Mouse (Mus musculus) embryonic fibroblast, embryonic 13.5 days (primary cell): ENCODE measurements around the gene Teddm1b. TPM values are rescaled to one million over a fixed set of nuclear protein-coding genes. Genes with fewer than 3 reads are reported as not detected.

Source experiments
- H3K27ac ChIP-seq: 2 replicates; pipeline ENCODE4 v1.5.1; 2012; ENCODE audit warnings: low read length, control low read depth, inconsistent platforms; ENCODE audit not compliant: insufficient read depth
- H3K4me1 ChIP-seq: 2 replicates; pipeline ENCODE4 v1.6.1; 2011; ENCODE audit warnings: low read length; ENCODE audit not compliant: control insufficient read depth, insufficient read depth
- H3K4me3 ChIP-seq: 2 replicates; pipeline ENCODE4 v1.5.1; 2011; ENCODE audit warnings: mild to moderate bottlenecking, control low read depth, low read length; ENCODE audit not compliant: insufficient read depth
- CTCF ChIP-seq: IDR thresholded peaks from 2 replicates; pipeline ENCODE4 v1.5.1; 2011; ENCODE audit warnings: mild to moderate bottlenecking, control low read depth, low read length, moderate library complexity, borderline replicate concordance; ENCODE audit not compliant: insufficient read depth
- POLR2A ChIP-seq: IDR thresholded peaks from 2 replicates; pipeline ENCODE4 v1.6.1; 2011; ENCODE audit warnings: low read depth, mild to moderate bottlenecking, control low read depth, low read length, moderate library complexity
- polyA plus RNA-seq: library from polyadenylated mRNA; stranded (reverse); fragments of >200 nt; gene quantifications from 2 replicates; pipeline ENCODE4 v1.2.4, GENCODE M21; 2011; ENCODE audit warnings: low read depth; ENCODE audit not compliant: missing spikeins, insufficient read length

Gene Teddm1b
- polyA plus RNA-seq, 1 experiment: not detected

DNA sequence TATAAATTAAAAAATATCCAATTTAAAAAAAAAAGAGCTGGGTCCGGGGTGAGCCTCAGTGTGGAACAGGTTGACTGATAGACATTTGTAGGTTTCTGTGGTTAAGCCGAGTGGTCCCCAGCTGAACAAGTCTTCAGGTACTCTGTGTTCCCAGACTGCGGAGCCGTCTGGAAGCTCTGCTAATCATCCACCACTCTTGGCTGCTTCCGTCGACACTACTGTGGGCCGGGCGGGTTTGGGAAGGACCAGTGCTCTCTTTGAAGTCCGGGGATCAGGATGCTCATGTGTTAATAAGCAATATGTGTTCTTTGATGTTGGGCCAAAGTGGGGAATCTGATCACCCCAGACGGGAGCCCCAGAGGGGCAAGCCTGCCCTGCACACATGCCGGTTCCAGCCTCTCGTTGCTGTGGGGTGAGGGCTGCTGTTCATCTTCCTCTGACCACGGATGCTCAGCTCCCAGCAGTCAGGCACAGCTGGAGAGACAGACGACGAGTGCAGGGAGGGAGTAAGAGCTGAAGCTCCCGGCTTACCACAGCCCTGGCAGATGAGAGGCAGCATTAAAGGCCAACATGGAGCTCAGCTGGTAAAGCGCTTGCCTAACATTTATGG is 12.0 kb downstream of the Teddm1b start:
- H3K27ac ChIP-seq: no peak overlapping the region
- no peaks in the 10 kb centered on the region for H3K4me1 ChIP-seq
- TF ChIP-seq CTCF: no peak
- no peak for TF ChIP-seq POLR2A
- no peak overlapping the region for H3K4me3 ChIP-seq

DNA sequence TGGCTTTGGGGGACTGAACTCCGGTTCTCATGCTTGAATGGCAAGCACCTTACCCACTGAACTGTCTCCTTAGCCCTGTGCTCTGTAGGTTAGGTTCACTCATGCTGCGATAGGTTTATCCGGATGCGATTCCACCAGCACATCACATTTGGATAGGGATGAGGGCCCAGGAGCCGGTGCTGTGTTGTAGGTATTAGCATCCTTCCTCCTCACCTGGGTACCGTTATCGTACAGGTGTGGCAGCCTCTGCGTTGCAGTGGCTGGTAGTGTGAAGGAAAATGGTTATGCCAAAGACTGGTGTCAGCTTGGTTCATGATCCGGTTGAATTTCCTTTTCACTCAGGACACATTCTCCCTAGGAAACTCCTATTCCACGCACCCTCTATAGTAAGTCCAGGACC is 16.0 kb downstream of the Teddm1b start:
- Histone ChIP-seq H3K27ac (no peak overlapping the region), H3K4me3 (no peak overlapping the region), H3K4me1 (no peaks in the 10 kb centered on the region; the same call in 1 of the 2 replicates)
- TF ChIP-seq CTCF (no peak), POLR2A (no peak)

DNA sequence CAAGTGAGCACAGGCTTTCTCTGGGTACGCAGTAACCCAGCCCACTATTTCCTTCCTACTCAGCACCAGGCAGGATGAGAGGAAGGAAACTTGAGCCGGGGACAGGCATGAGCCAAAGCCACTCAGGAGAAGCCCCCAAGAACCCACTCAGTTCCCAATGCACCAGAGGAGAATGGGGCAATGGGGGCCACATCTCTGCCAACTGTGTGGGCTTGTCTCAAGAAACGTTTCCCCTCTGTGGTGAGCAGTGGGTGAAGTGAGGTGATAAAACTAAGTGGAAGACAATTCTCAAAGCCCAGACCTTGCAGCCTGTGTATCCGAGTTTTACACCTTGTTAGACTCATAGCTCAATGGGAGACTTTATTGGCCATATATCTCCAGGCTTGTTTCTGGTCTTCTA is 17.3 kb downstream of the Teddm1b start, which contains the start of gene Teddm1a:
Gene Teddm1a (plus strand): TSS at position 301 of the 400 bp plus-strand sequence.
- TF ChIP-seq POLR2A (no peak), CTCF (no peak)
- no peaks in the 10 kb centered on the region; the same call in 1 of the 2 replicates for H3K4me1 ChIP-seq
- no peak within 1 kb of the TSS for H3K4me3 ChIP-seq
- no peak within 1 kb of the TSS for H3K27ac ChIP-seq

DNA sequence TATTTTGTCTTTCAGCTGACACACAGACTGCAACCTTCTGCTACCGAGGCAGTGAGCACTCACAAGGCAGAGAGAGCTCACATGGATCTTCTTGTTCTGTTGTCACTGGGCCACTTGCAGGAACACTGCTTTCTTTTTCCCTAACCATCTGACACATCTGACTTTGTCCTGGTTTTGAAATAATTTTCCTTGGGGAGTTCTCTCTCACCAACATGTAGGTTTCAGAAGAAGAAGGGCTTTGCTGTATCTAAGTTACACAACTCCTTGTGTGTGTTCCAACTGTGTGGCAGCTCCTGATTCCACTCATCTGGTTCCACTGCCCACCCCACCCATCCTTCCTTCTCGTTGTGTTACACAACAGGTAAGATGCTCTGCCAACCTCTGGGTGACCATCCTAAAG is 19.6 kb downstream of the Teddm1b start:
- Histone ChIP-seq H3K4me1 (no peaks in the 10 kb centered on the region; the same call in 1 of the 2 replicates), H3K4me3 (no peak overlapping the region), H3K27ac (no peak overlapping the region)
- TF ChIP-seq CTCF: no peak
- no peak for TF ChIP-seq POLR2A

DNA sequence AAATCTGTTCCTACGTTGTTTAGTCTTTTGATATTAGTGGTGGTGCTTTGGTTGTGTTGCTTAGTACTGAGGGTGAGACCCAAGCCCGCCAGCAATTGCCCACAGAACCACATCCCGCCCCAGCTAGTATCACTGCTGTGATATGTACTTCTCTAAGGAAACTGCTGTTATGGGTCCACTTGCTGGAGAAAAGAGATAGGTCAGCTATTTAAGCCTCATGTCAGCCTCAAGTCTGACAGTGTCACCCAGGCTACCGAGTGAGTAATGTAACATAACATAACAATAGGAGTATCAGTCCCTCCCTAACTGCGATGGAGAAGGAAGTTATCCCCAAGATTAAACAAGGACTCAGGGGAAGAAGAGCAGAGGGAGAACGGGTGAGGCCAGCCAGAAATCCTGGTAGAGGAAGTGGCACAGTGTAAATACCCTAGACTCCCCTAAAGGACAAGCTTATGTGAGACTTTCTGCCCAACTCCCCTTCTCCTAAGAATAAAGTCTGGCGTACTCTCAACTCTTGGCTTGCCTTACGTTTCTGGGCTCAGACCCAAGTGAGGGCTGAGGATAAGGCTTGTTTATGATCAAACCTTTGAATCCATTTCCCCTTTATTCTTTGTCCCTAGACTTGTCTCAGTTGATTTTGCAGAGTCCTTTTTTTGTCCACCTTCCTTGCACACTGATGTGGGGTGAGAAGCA is 20.2 kb downstream of the Teddm1b start:
- H3K4me3 ChIP-seq: no peak overlapping the region

DNA sequence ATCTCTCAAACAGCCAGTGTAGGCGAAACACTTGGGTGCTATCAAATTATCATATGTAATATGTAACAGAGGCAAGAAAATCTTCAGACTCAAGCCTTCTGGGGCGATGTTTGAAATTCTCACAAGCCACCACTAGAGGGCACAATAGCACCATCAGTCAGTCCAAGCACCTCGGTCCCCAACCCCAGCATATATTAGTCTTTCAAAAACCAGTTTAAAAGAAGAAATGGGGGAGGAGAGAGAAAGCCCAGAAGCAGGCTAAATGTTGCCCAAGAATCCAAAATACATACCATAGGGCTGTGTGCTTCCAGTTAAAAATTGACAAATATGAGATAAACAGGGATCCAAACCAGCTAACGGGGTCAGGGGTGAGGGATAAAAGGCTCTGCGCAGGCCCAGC is 20.8 kb downstream of the Teddm1b start:
- H3K4me1 ChIP-seq: peaks cover 2% of the 10 kb centered on the region
- no peak overlapping the region for H3K4me3 ChIP-seq
- TF ChIP-seq POLR2A (no peak), CTCF (peak; percentile 49; the same call in 1 of the 2 replicates)
- H3K27ac ChIP-seq: no peak overlapping the region

More for the DNA sequence above, 20.2 kb downstream of the Teddm1b start:
- peaks cover 2% of the 10 kb centered on the region for H3K4me1 ChIP-seq
- TF ChIP-seq CTCF: no peak
- no peak for TF ChIP-seq POLR2A
- H3K27ac ChIP-seq: no peak overlapping the region

DNA sequence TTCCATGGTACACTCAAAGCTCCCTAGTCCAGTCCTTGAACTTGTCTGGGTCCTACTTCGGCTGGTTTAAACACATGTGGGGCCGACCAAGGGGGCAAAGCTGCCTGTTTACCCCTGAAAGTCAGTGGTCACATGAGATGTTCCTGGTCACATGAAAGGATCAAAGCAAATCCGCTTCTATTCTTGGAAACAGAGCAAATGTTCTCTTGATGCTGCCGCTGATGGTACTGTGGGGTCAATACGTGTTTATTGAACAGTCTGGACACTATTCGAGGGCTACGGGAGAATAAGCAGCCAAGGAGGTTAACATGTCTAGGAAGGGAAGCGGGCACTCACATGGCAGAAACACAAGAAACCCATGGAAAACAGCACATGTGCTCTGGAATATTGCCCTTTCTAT is 23.1 kb downstream of the Teddm1b start:
- TF ChIP-seq POLR2A: no peak
- no peak for TF ChIP-seq CTCF
- Histone ChIP-seq H3K27ac (no peak overlapping the region), H3K4me1 (peaks cover 2% of the 10 kb centered on the region), H3K4me3 (no peak overlapping the region)

DNA sequence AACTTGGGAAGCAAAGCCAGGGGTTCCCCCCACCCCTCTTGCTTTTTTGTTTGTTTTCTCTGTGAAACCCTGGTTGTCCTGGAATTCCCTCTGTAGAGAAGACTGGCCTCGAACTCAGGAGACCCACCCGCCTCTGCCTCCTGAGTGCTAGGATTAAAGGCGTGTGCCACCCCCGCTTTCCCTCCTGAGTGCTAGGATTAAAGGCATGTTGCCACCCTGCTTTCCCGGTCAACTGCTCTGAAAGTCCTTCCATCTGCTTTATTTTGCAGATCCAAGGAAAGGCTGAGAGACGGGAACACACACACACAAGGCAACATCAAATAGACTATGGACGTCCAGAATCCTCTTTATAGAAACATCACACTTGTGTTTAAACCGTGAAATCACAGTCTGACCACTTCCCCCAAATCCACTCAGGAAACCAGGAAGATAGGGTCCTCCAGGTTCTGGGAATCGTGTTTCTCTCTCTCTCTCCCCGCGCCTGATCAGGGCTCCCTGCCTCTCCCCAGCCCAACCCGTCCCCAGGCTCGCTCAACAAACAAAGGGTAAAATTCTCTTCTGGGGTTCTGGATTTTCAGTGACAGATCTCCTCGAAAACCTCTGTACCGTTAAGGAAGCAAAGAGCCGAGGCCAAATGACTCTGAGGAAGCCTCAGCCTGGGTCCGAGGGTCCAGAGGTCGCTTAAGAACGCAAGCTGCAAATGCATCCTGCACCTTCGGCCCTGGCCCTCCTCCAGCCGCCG is 25.0 kb downstream of the Teddm1b start:
- peak overlapping the region; percentile 64 for H3K4me3 ChIP-seq
- peaks cover 2% of the 10 kb centered on the region for H3K4me1 ChIP-seq
- TF ChIP-seq CTCF: no peak
- no peak; the same call in 1 of the 2 replicates for TF ChIP-seq POLR2A
- no peak overlapping the region for H3K27ac ChIP-seq

DNA sequence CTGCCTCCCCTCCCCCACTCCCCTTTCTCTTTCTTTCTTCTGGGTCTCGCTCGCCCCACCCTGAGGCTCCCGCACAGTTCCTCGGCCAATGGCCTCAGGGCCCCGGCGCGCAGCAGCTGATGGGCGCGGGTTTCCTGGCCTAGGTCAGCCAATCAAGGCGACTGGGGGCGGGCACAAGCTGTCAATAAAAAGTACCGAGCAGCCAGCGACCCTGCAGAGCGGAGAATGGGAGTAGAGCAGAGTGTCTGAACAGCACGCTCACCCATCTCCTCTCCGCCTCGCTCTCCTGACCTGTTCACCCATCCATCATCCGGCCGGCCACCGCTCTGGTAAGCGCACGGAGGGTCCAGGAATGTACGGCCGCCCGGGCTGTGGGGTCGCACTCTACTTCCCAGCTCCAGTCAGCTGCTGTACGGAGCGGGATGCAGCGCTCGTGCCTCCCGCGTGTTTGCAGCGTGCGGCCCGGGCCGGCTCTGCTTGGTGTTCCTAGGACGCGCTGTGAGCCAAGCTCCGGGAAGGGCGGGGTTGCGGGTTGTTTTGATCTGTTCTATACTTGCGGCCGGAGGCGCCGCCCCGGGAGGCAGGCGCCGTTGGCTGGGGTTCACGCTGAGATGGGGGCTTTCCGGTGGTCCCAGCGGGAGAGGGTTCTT is 25.7 kb downstream of the Teddm1b start, which contains the start of the genes Glul and Teddm2:
Gene Glul (plus strand): TSS at position 214 of the 650 bp plus-strand sequence.
Gene Teddm2 (minus strand): TSS at position 498 of the 650 bp plus-strand sequence.
- TF ChIP-seq POLR2A (peak; percentile 100), CTCF (no peak)
- Histone ChIP-seq H3K27ac (peak within 1 kb of the TSS; percentile 48; the same call in 1 of the 2 replicates), H3K4me1 (peaks cover 2% of the 10 kb centered on the region), H3K4me3 (peak within 1 kb of the TSS; percentile 82)
